Mouse (Mus musculus): Measurements from ENCODE around the gene Ccdc7b. TPM values are rescaled to one million over a fixed set of nuclear protein-coding genes. Genes with fewer than 3 reads are reported as not detected.
"Not testable (repeated sequence)": the region's sequence is repeated elsewhere in the genome, so short reads cannot be mapped to it uniquely, and the experiment has no call there.

Gene Ccdc7b
- total RNA-seq (2021) = not detected
- long read RNA-seq = 0 reads

GRCm38 (mm10) chr8:129066834-129067233, at the start of gene Ccdc7b:
Ccdc7b (plus strand) TSS chr8:129067134.
- DNase-seq (ENCODE audit: low spot score in 2 of 2) = not testable (repeated sequence)

- DNase-seq (ENCODE audit: low spot score in 2 of 2) = not testable (repeated sequence)
Observed at GRCm38 (mm10) chr8:129065417-129065816, 1.5 kb upstream of the Ccdc7b start, which contains the start of gene Ccdc7a. Ccdc7a (minus strand) TSS chr8:129065517.

- DNase-seq (ENCODE audit: low spot score in 2 of 2) = not testable (repeated sequence)
Observed at GRCm38 (mm10) chr8:129115761-129116160, 48.8 kb downstream of the Ccdc7b start.

GRCm38 (mm10) chr8:129131561-129131960, 64.6 kb downstream of the Ccdc7b start, which contains the start of gene Gm10999:
Gm10999 (minus strand) TSS chr8:129131661.
- no peak for DNase-seq (ENCODE audit: low spot score in 2 of 2)

- DNase-seq (ENCODE audit: low spot score in 2 of 2) = no peak
Observed at GRCm38 (mm10) chr8:129133475-129133874, 66.5 kb downstream of the Ccdc7b start.

Other genes starting within 250 kb of the Ccdc7b start
- gene Ccdc7a, start 1.6 kb upstream of the Ccdc7b start, total RNA-seq (2021) = not detected
- not detected for gene Gm10999, start 64.5 kb downstream of the Ccdc7b start, total RNA-seq (2021)
- gene 2610044O15Rik8, start 167.3 kb downstream of the Ccdc7b start, total RNA-seq (2021) = 10 to 100 TPM; 23.0 to 24.3 TPM

Data from layer of hippocampus, adult 18-20 months (tissue).